Mouse (Mus musculus): ENCODE results near the gene Stpg2.

The Stpg2 gene

GRCm38 (mm10) chr3:139733156-139733555 lies 527.7 kb downstream of the Stpg2 start:
- no peak for DNase-seq (ENCODE audit: low read depth, low spot score)

GRCm38 (mm10) chr3:139739388-139739787 lies 533.9 kb downstream of the Stpg2 start:
- no peak for DNase-seq (ENCODE audit: low read depth, low spot score)
